Mouse (Mus musculus) bone marrow macrophage, adult 2 months (primary cell): Measurements from ENCODE around the gene Fam126a.

Source experiments
- CTCF ChIP-seq: IDR thresholded peaks from 2 replicates; pipeline ENCODE4 v1.5.1; 2012; ENCODE audit warnings: low read depth, mild to moderate bottlenecking, low read length, moderate library complexity
- POLR2A ChIP-seq: IDR thresholded peaks from 2 replicates; pipeline ENCODE4 v1.6.1; 2012; ENCODE audit warnings: mild to moderate bottlenecking, low read depth, low read length, borderline replicate concordance

GRCm38 (mm10) chr5:23889461-23889860 is 141.0 kb downstream of the Fam126a start:
- TF ChIP-seq CTCF (no peak), POLR2A (no peak)
